Mouse (Mus musculus): ENCODE results near the gene Lsm8. TPM values are rescaled to one million over a fixed set of nuclear protein-coding genes. Genes with fewer than 3 reads are reported as not detected.

The Lsm8 gene
- polyA plus RNA-seq, 1 experiment from 2014 or later = 142 TPM

DNA sequence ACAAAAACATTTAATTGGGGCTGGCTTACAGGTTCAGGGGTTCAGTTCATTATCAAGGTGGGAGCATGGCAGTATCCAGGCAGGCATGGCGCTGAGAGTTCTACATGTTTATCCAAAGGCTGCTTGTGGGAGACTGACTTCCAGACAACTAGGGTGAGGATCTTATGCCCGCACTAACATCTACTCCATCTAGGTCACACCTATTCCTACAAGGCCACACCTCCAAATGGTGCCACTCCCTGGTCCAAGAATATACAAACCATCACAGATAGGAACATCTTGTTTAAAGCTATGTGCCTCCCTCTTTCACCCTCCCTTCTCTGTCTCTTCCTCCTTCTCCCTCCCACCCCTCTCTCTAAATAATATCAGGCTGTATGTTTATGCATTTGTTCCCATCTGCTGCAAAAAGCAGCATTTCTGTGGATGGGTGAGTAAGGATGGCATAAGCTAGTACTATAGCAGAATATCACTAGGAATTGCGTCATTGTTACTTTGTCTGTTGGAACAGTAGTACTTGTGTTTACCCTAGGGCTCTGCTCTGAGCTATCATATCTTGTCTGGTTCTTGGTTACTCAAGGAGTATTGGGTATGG lies 8.2 kb downstream of the Lsm8 start:
- Histone ChIP-seq H3K4me3 (replicated peaks) (no peak overlapping the region), H3K4me2 (replicated peaks) (no peak overlapping the region), H3K27me3 (no peaks in the 10 kb centered on the region), H3K9ac (no peak overlapping the region), H3K4me1 (no peaks in the 10 kb centered on the region), H3K27ac (replicated peaks) (no peak overlapping the region), H3K36me3 (peaks cover 41% of the 10 kb centered on the region), H3K9me3 (replicated peaks) (no peaks in the 10 kb centered on the region)
- WGBS = 97% methylated on average over 3 of the region's 3 CpGs
- ATAC-seq (ENCODE audit: insufficient number of reproducible peaks, low FRiP score, low TSS enrichment, low read depth) = no peak

GRCm38 (mm10) chr6:18866018-18866417 lies 17.6 kb downstream of the Lsm8 start, which contains the start of gene Ankrd7:
Gene Ankrd7, plus strand, starts transcription at chr6:18866318.
- H3K36me3 ChIP-seq = no peaks in the 10 kb centered on the region
- no peaks in the 10 kb centered on the region for H3K27me3 ChIP-seq
- H3K4me3 ChIP-seq (replicated peaks) = no peak within 1 kb of the TSS
- no peaks in the 10 kb centered on the region for H3K4me1 ChIP-seq
- H3K4me2 ChIP-seq (replicated peaks) = no peak within 1 kb of the TSS
- H3K27ac ChIP-seq (replicated peaks) = no peak within 1 kb of the TSS
- 90% methylated on average over 8 of the region's 8 CpGs for WGBS
- ATAC-seq (ENCODE audit: insufficient number of reproducible peaks, low FRiP score, low TSS enrichment, low read depth) = no peak
- no peak within 1 kb of the TSS for H3K9ac ChIP-seq
- no peaks in the 10 kb centered on the region for H3K9me3 ChIP-seq (replicated peaks)

- WGBS = 72% methylated on average over 2 of the region's 2 CpGs
- Histone ChIP-seq H3K4me3 (replicated peaks) (no peak overlapping the region), H3K36me3 (no peaks in the 10 kb centered on the region), H3K4me2 (replicated peaks) (no peak overlapping the region), H3K27me3 (no peaks in the 10 kb centered on the region), H3K9ac (no peak overlapping the region), H3K27ac (replicated peaks) (no peak overlapping the region), H3K4me1 (no peaks in the 10 kb centered on the region), H3K9me3 (replicated peaks) (no peaks in the 10 kb centered on the region)
- no peak for ATAC-seq (ENCODE audit: insufficient number of reproducible peaks, low FRiP score, low TSS enrichment, low read depth)
Measured at GRCm38 (mm10) chr6:18889030-18889429, 40.7 kb downstream of the Lsm8 start.

DNA sequence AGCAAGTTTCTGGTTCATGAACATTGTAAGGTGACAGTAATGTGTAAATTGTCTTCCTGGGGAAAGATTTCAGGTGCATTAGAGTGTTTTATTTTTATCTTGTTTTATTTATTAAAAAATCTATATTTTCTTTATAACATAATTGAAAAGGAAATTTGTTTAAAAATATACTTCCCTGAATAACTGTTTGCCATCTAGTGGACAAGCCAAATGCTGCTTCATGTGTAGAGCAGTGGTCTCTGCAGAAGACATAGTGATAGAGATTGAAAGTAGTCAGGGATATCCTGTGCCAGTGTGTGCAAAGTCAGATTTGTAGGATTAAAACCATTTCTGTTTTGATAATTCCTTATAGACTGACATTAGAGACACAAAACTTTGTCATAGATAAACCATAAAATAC lies 45.8 kb downstream of the Lsm8 start:
- no peaks in the 10 kb centered on the region for H3K27me3 ChIP-seq
- no peaks in the 10 kb centered on the region for H3K36me3 ChIP-seq
- no peak overlapping the region for H3K4me2 ChIP-seq (replicated peaks)
- H3K9ac ChIP-seq = no peak overlapping the region
- no peak for ATAC-seq (ENCODE audit: insufficient number of reproducible peaks, low FRiP score, low TSS enrichment, low read depth)
- no peaks in the 10 kb centered on the region for H3K9me3 ChIP-seq (replicated peaks)
- no peak overlapping the region for H3K27ac ChIP-seq (replicated peaks)
- no peak overlapping the region for H3K4me3 ChIP-seq (replicated peaks)
- H3K4me1 ChIP-seq = no peaks in the 10 kb centered on the region

Other genes with a start within 250 kb of the Lsm8 start
- 0.28 TPM in 1 of 2 replicates, not detected in the other for gene Ankrd7, start 17.7 kb downstream of the Lsm8 start, polyA plus RNA-seq (2015; fragmentation: Nextera tagmentation; extraction: Ambion mirVana)